Mouse (Mus musculus): Measurements from ENCODE around the gene Mrps24. TPM values are rescaled to one million over a fixed set of nuclear protein-coding genes. Genes with fewer than 3 reads are reported as not detected.
A peak's percentile ranks its signal among the peaks of the same experiment; 100 is the strongest.

Gene Mrps24
- polyA plus RNA-seq, 1 experiment = 272 TPM

DNA sequence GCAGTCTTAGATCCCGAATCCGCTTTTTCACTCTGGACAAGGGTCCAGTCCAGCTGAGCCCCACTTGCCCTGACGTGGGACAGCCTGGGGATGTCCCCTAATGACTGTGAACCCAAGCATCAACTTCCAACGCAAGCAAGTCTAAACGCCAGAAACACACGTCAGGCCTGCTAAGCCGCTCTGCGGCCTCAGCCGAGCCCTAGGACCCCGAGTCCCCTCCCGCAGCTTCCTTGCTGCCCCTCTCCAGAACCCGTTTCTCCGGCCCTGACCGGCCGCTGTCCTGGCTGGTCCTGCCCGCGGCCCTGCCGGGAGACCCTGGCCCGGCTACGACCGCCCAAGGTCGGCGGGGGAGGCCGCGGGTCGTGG is 25.1 kb upstream of the Mrps24 start:
- H3K27me3 ChIP-seq (replicated peaks; ENCODE audit: control insufficient read depth, insufficient read depth, low read length) = no peaks in the 10 kb centered on the region
- peak overlapping the region; percentile 54 for H3K4me3 ChIP-seq (ENCODE audit: insufficient read depth, low read depth, low read length)
- H3K27ac ChIP-seq (ENCODE audit: insufficient read depth, low read depth, low read length) = peak overlapping the region; percentile 32
- no peak for TF ChIP-seq CTCF (conservative IDR thresholded peaks at IDR 0.05; ENCODE audit: insufficient read depth, insufficient read length, low read depth, low read length)
- no peak for TF ChIP-seq POLR2A (IDR thresholded peaks at IDR 0.05; ENCODE audit: low read depth, low read length)
- no peaks in the 10 kb centered on the region for H3K36me3 ChIP-seq (ENCODE audit: control insufficient read depth, insufficient read depth, low read length)
- peaks cover 7% of the 10 kb centered on the region for H3K4me1 ChIP-seq (ENCODE audit: control insufficient read depth, insufficient read depth, low read length)
- no peak for DNase-seq
- under 1% methylated on average over 26 of the region's 26 CpGs for WGBS

DNA sequence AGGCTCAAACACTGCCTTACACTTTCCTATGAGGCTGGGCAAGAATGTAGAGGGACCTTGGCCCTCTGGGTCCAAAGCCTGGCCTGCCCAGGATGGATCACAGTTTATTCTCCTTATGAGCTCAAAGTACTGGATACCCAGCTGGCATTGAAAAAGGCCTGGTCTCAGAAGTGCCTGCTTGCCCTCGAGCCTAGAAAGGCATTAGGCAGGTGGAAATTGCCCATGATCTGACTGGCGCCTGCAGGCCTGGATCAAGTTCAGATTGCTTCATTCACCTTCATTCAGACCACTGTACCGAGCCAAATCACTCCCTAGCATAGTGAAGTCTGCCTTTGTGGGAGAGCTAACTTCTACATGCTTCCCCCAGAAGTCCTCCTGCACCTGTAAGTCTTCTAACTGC is 24.4 kb upstream of the Mrps24 start:
- whole genome bisulfite sequencing = 30% methylated on average over 3 of the region's 3 CpGs
- H3K36me3 ChIP-seq (ENCODE audit: control insufficient read depth, insufficient read depth, low read length) = no peaks in the 10 kb centered on the region
- H3K4me3 ChIP-seq (ENCODE audit: insufficient read depth, low read depth, low read length) = peak overlapping the region; percentile 34
- peak overlapping the region; percentile 85 for H3K27ac ChIP-seq (ENCODE audit: insufficient read depth, low read depth, low read length)
- DNase-seq = peak; percentile 89
- TF ChIP-seq POLR2A (IDR thresholded peaks at IDR 0.05; ENCODE audit: low read depth, low read length) (no peak), CTCF (conservative IDR thresholded peaks at IDR 0.05; ENCODE audit: insufficient read depth, insufficient read length, low read depth, low read length) (no peak)
- peaks cover 9% of the 10 kb centered on the region for H3K4me1 ChIP-seq (ENCODE audit: control insufficient read depth, insufficient read depth, low read length)
- H3K27me3 ChIP-seq (replicated peaks; ENCODE audit: control insufficient read depth, insufficient read depth, low read length) = no peaks in the 10 kb centered on the region

DNA sequence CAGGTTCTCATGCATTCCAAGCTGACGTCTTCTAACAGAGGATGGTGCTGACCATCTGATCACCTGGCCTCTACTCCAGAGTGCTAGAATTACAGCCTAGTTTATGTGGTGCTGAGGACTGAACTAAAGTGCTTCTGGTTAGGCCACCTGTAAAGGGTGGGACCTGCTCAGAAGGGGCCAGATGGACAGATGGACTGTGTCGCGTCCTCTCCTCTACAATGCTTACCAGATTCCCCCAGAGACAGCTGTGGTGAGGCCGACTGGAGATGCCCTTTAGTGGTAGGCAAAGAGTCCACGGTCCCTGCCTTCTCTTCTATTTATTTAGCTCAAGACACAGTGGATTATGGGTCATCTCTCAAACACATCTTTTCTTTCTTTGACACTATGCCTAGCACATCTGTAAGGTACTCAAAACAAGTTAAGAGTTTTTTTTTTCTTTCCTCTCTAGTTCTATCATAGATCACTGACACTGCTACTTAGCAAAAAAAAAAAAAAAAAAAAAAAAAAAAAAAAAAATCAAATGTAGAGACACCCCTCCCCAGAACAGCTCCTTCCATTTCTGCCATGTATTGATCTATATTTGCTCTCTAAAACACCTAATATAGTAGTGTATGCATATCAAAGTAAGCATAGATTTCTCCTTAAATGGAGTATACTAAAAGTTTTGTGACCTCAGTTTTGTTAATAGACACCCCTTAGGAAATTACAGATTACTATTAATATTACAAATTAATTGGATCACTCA is 23.6 kb upstream of the Mrps24 start:
- Histone ChIP-seq H3K36me3 (ENCODE audit: control insufficient read depth, insufficient read depth, low read length) (no peaks in the 10 kb centered on the region), H3K27ac (ENCODE audit: insufficient read depth, low read depth, low read length) (no peak overlapping the region; the same call in 1 of the 2 replicates), H3K27me3 (replicated peaks; ENCODE audit: control insufficient read depth, insufficient read depth, low read length) (no peaks in the 10 kb centered on the region), H3K4me3 (ENCODE audit: insufficient read depth, low read depth, low read length) (no peak overlapping the region), H3K4me1 (ENCODE audit: control insufficient read depth, insufficient read depth, low read length) (peaks cover 17% of the 10 kb centered on the region)
- TF ChIP-seq CTCF (conservative IDR thresholded peaks at IDR 0.05; ENCODE audit: insufficient read depth, insufficient read length, low read depth, low read length) = no peak
- TF ChIP-seq POLR2A (IDR thresholded peaks at IDR 0.05; ENCODE audit: low read depth, low read length) = no peak
- WGBS = 50% methylated on average over 5 of the region's 5 CpGs
- no peak for DNase-seq

DNA sequence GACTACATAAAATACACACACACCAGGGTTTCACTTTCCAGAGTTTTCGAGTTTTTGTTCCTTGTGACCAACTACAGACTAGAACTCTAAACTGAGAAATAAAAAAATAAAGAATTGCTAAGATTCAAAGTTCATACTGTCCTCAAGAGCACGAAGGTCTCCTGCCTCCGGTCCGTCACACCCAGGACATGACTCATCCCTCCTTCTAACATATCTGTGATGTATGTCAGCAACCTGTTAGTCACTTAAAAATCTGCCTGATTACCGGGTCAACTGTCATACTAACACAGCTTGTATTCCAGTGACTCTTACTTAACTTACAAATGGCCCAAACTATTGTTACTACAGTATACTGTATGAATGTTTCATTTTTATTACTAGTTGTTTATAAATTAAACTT is 21.7 kb upstream of the Mrps24 start:
- WGBS = 46% methylated on average over 5 of the region's 5 CpGs
- Histone ChIP-seq H3K27me3 (replicated peaks; ENCODE audit: control insufficient read depth, insufficient read depth, low read length) (no peaks in the 10 kb centered on the region), H3K36me3 (ENCODE audit: control insufficient read depth, insufficient read depth, low read length) (no peaks in the 10 kb centered on the region), H3K4me1 (ENCODE audit: control insufficient read depth, insufficient read depth, low read length) (peaks cover 20% of the 10 kb centered on the region), H3K4me3 (ENCODE audit: insufficient read depth, low read depth, low read length) (no peak overlapping the region), H3K27ac (ENCODE audit: insufficient read depth, low read depth, low read length) (no peak overlapping the region)
- no peak for DNase-seq
- TF ChIP-seq CTCF (conservative IDR thresholded peaks at IDR 0.05; ENCODE audit: insufficient read depth, insufficient read length, low read depth, low read length) = no peak
- no peak for TF ChIP-seq POLR2A (IDR thresholded peaks at IDR 0.05; ENCODE audit: low read depth, low read length)

DNA sequence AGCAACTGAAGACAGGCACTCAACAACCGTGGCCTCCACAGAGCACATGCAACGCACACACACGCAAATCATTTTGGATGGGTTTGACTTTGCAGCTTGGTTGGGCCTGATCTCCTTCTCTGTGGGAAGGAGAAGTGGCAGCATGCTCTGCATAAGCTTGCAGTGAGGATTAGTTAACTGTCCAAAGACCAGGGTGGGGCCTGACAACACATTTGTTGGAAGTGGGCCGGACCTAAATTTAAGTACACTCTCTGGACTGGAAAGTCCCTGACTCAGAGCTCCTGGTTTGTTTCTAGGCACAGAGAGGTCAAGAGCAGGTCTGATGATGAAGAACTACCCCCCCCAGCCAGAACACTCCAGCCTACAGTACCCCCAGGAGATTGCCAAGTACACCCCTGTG is 18.8 kb upstream of the Mrps24 start:
- 74% methylated on average over 4 of the region's 4 CpGs for WGBS
- Histone ChIP-seq H3K4me3 (ENCODE audit: insufficient read depth, low read depth, low read length) (no peak overlapping the region), H3K36me3 (ENCODE audit: control insufficient read depth, insufficient read depth, low read length) (no peaks in the 10 kb centered on the region), H3K27me3 (replicated peaks; ENCODE audit: control insufficient read depth, insufficient read depth, low read length) (no peaks in the 10 kb centered on the region), H3K4me1 (ENCODE audit: control insufficient read depth, insufficient read depth, low read length) (peaks cover 16% of the 10 kb centered on the region), H3K27ac (ENCODE audit: insufficient read depth, low read depth, low read length) (no peak overlapping the region)
- TF ChIP-seq POLR2A (IDR thresholded peaks at IDR 0.05; ENCODE audit: low read depth, low read length) = no peak
- no peak for TF ChIP-seq CTCF (conservative IDR thresholded peaks at IDR 0.05; ENCODE audit: insufficient read depth, insufficient read length, low read depth, low read length)
- DNase-seq = no peak

DNA sequence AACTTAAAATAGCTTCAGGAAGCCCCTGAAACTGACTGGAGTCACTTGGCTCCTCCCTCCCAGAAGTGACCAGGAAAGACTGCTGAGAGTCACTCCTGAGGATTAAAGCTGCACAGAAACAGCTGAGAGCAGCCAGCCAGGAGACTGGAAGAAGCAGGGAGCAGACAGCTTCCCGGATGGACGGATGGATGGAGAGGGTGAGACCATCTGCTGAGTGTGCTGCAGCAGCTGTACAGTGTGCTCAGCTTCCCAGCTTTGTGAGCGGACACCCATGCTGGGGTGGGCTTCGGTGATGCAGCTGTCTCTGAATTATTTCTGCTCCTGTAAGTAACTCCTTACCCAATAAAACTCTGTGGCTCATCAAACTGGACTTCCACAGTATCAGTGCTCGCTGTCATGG is 16.9 kb upstream of the Mrps24 start:
- no peak overlapping the region for H3K4me3 ChIP-seq (ENCODE audit: insufficient read depth, low read depth, low read length)
- H3K36me3 ChIP-seq (ENCODE audit: control insufficient read depth, insufficient read depth, low read length) = no peaks in the 10 kb centered on the region
- DNase-seq = no peak
- no peaks in the 10 kb centered on the region for H3K27me3 ChIP-seq (replicated peaks; ENCODE audit: control insufficient read depth, insufficient read depth, low read length)
- WGBS = 64% methylated on average over 5 of the region's 5 CpGs
- peaks cover 13% of the 10 kb centered on the region for H3K4me1 ChIP-seq (ENCODE audit: control insufficient read depth, insufficient read depth, low read length)
- TF ChIP-seq CTCF (conservative IDR thresholded peaks at IDR 0.05; ENCODE audit: insufficient read depth, insufficient read length, low read depth, low read length) (no peak), POLR2A (IDR thresholded peaks at IDR 0.05; ENCODE audit: low read depth, low read length) (no peak)
- no peak overlapping the region for H3K27ac ChIP-seq (ENCODE audit: insufficient read depth, low read depth, low read length)

DNA sequence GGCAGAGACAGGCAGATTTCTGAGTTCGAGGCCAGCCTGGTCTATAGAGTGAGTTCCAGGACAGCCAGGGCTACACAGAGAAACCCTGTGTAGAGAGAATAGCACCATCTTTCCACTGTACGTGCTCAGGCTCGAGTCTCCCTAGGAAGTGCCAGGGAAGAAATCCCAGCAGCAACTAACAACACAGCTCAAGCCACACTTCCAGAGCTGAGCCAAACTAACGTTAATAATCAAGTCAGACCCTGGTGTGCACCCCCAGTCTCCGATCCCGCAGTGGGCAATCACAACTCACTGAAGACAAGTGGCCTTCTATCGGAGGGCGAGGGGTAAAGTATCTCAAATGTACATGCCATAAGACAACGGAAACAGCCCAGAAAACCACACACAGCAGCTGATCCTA is 14.1 kb upstream of the Mrps24 start:
- WGBS = 85% methylated on average over 9 of the region's 9 CpGs
- Histone ChIP-seq H3K27ac (ENCODE audit: insufficient read depth, low read depth, low read length) (no peak overlapping the region), H3K4me1 (ENCODE audit: control insufficient read depth, insufficient read depth, low read length) (peaks cover 8% of the 10 kb centered on the region), H3K4me3 (ENCODE audit: insufficient read depth, low read depth, low read length) (no peak overlapping the region), H3K27me3 (replicated peaks; ENCODE audit: control insufficient read depth, insufficient read depth, low read length) (no peaks in the 10 kb centered on the region), H3K36me3 (ENCODE audit: control insufficient read depth, insufficient read depth, low read length) (no peaks in the 10 kb centered on the region)
- TF ChIP-seq CTCF (conservative IDR thresholded peaks at IDR 0.05; ENCODE audit: insufficient read depth, insufficient read length, low read depth, low read length) (no peak), POLR2A (IDR thresholded peaks at IDR 0.05; ENCODE audit: low read depth, low read length) (no peak)
- DNase-seq = no peak

Measured in kidney, adult 2 months (tissue).